Mouse (Mus musculus): Measurements from ENCODE around the gene Tmem33. TPM values are rescaled to one million over a fixed set of nuclear protein-coding genes. Genes with fewer than 3 reads are reported as not detected.

Gene Tmem33
- polyA plus RNA-seq (2012; ENCODE audit: low replicate concordance), result 67.4 and 95.8 TPM in 2 replicates

DNA sequence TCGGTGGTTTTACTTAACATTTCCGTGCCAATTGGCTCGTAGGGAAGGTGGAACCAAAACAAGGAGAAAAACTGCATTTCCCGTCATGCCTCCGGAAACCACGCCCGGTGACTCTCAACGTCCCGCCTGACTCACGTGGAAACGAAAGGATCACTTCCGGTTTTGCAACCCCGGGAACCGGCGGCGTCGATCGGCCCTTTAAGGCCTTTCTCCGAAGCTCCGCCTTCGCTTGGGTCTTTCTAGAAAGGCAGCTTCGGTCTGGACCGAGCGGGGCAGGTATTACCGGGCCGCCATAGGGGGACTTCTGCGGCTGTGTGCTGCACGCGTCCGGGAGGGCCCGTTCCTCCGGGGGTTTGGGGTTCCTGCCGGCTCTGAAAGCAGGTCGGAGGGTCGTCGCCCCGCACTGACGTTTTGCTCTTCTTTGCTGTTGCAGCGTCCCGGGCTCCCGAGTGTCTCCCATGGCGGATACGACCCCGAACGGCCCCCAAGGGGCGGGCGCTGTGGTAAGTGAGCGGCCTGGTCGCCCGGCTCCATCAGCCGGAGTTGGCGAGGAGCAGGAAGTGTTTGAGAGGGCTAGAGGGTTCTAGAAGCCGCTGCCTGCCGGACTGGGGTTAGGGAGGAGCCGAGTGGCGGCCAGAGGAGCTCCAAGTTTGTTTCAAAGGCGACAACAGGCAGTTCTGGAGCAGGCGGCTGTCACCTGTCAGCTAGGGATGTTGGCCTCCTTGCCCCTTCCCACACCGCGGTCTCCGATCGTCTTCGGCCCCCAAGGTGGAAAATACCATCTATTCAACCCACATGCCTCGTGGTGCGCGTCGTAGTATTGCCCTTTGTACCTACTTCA, at the start of gene Tmem33:
Gene Tmem33 (plus strand): TSS at position 35 of the 841 bp plus-strand sequence.

DNA sequence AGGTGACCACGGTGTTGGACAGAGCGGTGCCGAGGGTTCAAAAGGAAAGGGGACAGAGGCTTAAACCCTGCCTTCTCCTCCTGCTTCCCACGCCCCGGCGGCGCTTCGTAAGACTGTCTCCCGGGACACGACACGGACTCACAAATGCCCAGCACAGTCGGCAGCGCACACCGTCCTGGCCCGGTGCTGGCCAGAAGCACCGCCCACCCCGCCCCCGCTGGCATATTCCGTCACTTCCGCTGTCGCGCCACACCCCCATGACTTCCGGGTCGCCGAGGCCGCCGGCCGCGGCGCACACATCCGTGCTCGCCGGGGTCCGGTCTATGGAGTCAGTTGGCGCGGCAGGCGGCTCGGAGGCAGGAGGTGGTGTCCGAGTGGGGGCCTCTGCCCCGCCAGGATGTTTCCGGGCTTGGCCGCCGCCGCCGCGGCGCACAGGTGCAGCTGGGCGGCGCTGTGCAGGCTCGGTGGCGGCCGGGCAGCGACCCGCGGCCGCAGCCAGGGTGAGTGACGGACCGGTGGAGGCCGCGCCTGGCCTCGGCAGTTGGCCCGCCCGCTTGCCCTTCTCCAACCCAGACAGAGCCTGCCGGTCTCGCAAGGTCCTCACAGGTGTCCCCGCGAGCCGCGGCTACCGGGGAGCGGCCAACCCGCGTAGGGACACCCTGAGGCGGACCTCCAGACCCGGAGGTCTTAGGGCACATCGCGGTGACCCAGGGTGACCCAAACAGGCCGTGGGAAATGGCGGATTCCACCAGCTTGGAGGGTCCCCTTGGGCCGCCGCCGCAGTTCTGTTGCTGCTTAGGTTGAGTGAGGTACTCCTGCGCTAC, 46.5 kb downstream of the Tmem33 start, which contains the start of gene Slc30a9:
Gene Slc30a9 (plus strand): TSS at position 258 of the 824 bp plus-strand sequence.

Other genes with a start within 250 kb of the Tmem33 start
- not detected in 2 replicates for gene Phox2b, start 161.3 kb upstream of the Tmem33 start, polyA plus RNA-seq (2012; ENCODE audit: low replicate concordance)
- 4.7 and 8.6 TPM in 2 replicates for gene Slc30a9, start 46.4 kb downstream of the Tmem33 start, polyA plus RNA-seq (2012; ENCODE audit: low replicate concordance)
- gene Bend4, start 167.7 kb downstream of the Tmem33 start, polyA plus RNA-seq (2012; ENCODE audit: low replicate concordance), result 0.38 and 0.67 TPM in 2 replicates